Mouse (Mus musculus) midbrain, embryonic 11.5 days (tissue): ENCODE measurements around the gene Grb2. TPM values are rescaled to one million over a fixed set of nuclear protein-coding genes. Genes with fewer than 3 reads are reported as not detected.

Experiments used
- ATAC-seq: fragments of 200-750 bp; cut with Nextera tagmentation; 2 replicates; pipeline ENCODE4 v1.8.0; 2017; ENCODE audit warnings: moderate TSS enrichment, moderate library complexity; ENCODE audit not compliant: low FRiP score
- DNase-seq: peaks from one replicate; pipeline ENCODE4 v3.0.0; 2015; ENCODE audit warnings: low spot score; ENCODE audit errors: missing footprints
- H3K27ac ChIP-seq: fragments of 300-500 bp; sonication (generic); 2 replicates; pipeline ENCODE4 v1.5.1; 2014; ENCODE audit warnings: low read depth, low read length
- H3K27me3 ChIP-seq: fragments of 300-500 bp; sonication (generic); 2 replicates; pipeline ENCODE4 v1.6.1; 2014; ENCODE audit warnings: mild to moderate bottlenecking, low read length, moderate library complexity, mixed read lengths; ENCODE audit not compliant: control insufficient read depth, insufficient read depth
- H3K36me3 ChIP-seq: fragments of 300-500 bp; sonication (generic); 2 replicates; pipeline ENCODE4 v1.6.1; 2014; ENCODE audit warnings: mild to moderate bottlenecking, low read length, moderate library complexity, mixed read lengths; ENCODE audit not compliant: control insufficient read depth, insufficient read depth
- H3K4me1 ChIP-seq: fragments of 300-500 bp; sonication (generic); 2 replicates; pipeline ENCODE4 v1.6.1; 2014; ENCODE audit warnings: low read length; ENCODE audit not compliant: control insufficient read depth, insufficient read depth
- H3K4me2 ChIP-seq: fragments of 300-500 bp; sonication (generic); 2 replicates; pipeline ENCODE4 v1.6.1; 2014; ENCODE audit warnings: mild to moderate bottlenecking, moderate library complexity
- H3K4me3 ChIP-seq: fragments of 300-500 bp; sonication (generic); 2 replicates; pipeline ENCODE4 v1.5.1; 2014; ENCODE audit warnings: low read depth, low read length
- H3K9ac ChIP-seq: fragments of 300-500 bp; sonication (generic); 2 replicates; pipeline ENCODE4 v1.6.1; 2014; ENCODE audit warnings: low read length
- H3K9me3 ChIP-seq: fragments of 300-500 bp; sonication (generic); 2 replicates; pipeline ENCODE4 v1.6.1; 2016; ENCODE audit warnings: low read length; ENCODE audit not compliant: control insufficient read depth
- WGBS: fragments of 180-500 bp; shearing (Covaris S2); extraction: QIAGEN DNeasy Blood & Tissue Kit; methylation state at CpG from one replicate; pipeline ENCODE4 v1.1.7; 2014; 5-methylcytosine and 5-hydroxymethylcytosine counted together
- polyA plus RNA-seq: library from polyadenylated mRNA; unstranded; fragments of >200 nt; fragmentation: Nextera tagmentation; extraction: Ambion mirVana; gene quantifications from 2 replicates; pipeline ENCODE4 v1.2.1, GENCODE M21; 2014

Gene Grb2
- polyA plus RNA-seq, 1 experiment from 2014 or later, result 77.7 TPM

DNA sequence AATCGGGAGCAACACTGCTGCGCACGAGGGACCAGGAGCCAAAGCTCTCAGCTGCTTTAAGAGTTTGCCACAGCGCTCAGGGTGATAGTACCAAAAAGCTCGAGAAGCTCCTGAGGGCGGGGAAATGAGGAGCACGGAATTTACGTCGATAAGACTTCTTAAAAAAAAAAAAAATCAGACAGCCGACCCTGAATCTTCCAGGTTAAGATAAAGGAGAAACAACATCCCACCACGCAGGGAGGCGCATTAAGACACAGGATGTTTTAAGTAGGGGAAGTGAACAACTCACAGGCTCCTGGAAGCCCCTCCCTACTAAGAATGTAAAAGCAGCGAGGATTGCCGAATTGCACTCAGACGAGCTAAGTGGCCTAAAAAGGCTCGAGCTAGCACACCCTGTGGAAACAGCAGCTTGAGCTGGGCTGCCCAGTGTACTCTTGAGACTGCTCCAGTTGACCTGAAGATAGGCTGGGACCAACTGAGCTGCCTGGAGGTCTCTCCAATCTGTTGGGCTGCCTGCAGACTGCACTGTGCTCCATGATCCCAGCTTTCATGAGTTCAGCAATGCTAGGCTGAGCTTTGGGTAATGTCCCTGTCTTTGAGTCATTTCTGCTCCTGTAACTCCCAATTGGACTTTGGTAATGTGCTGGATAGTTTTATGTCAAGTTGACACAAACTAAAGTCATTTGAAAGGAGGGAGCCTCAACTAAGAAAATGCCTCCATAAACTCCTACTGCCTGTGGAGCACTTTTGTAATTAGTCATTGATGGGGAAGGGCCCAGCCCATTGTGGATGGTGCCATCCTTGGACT is 95.1 kb downstream of the Grb2 start:
- ATAC-seq, result no peak; the same call in 1 of the 2 replicates
- peak overlapping the region; percentile 77 for H3K4me2 ChIP-seq
- no peaks in the 10 kb centered on the region for H3K27me3 ChIP-seq
- DNase-seq, result peak; percentile 88
- under 1% methylated on average over 16 of the region's 16 CpGs for WGBS
- H3K4me3 ChIP-seq, result peak overlapping the region; percentile 53
- H3K36me3 ChIP-seq, result no peaks in the 10 kb centered on the region
- no peaks in the 10 kb centered on the region for H3K9me3 ChIP-seq
- no peak overlapping the region; the same call in 1 of the 2 replicates for H3K27ac ChIP-seq
- H3K9ac ChIP-seq, result peak overlapping the region; percentile 63
- H3K4me1 ChIP-seq, result peaks cover 11% of the 10 kb centered on the region

- peaks cover 3% of the 10 kb centered on the region; the same call in 1 of the 2 replicates for H3K36me3 ChIP-seq
- ATAC-seq (peak; percentile 89), DNase-seq (peak; percentile 99)
- under 1% methylated on average over 57 of the region's 80 CpGs for WGBS
- no peaks in the 10 kb centered on the region for H3K9me3 ChIP-seq
- H3K4me3 ChIP-seq, result peak within 1 kb of the TSS; percentile 53
- H3K27me3 ChIP-seq, result no peaks in the 10 kb centered on the region
- H3K9ac ChIP-seq, result peak within 1 kb of the TSS; percentile 63
- H3K4me1 ChIP-seq, result peaks cover 11% of the 10 kb centered on the region
- H3K27ac ChIP-seq, result peak within 1 kb of the TSS; percentile 70
- H3K4me2 ChIP-seq, result peak within 1 kb of the TSS; percentile 77
Observed at GRCm38 (mm10) chr11:115612410-115613137, 95.8 kb downstream of the Grb2 start, which contains the start of gene Mif4gd. Mif4gd (minus strand) TSS chr11:115612969.

DNA sequence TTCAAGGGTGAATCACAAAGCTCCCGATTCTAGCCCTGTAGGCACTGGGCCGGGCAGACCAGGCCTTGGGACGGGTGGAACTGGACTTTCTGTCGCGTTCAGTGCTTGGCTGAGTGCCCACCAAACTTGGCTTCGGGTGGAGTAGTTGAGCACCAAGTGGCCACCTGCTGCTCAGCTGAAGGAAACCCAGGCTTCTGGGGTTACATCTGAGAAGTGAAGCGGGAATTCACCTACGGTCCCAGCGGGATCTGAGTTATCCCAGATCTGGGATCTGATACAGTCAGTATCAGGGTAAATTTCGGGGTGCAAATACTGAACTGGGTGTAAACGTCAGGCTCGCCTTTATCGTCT is 96.4 kb downstream of the Grb2 start:
- ATAC-seq (peak; percentile 28), DNase-seq (no peak)
- H3K4me3 ChIP-seq, result peak overlapping the region; percentile 53
- peak overlapping the region; percentile 77 for H3K4me2 ChIP-seq
- H3K4me1 ChIP-seq, result peaks cover 11% of the 10 kb centered on the region
- H3K9me3 ChIP-seq, result no peaks in the 10 kb centered on the region
- WGBS, result 1% methylated on average over 13 of the region's 13 CpGs
- H3K27ac ChIP-seq, result 0 out of 2 replicates have a peak overlapping the region, but pooled peaks have one; percentile 10
- peak overlapping the region; percentile 63 for H3K9ac ChIP-seq
- no peaks in the 10 kb centered on the region for H3K27me3 ChIP-seq
- H3K36me3 ChIP-seq, result peaks cover 7% of the 10 kb centered on the region

DNA sequence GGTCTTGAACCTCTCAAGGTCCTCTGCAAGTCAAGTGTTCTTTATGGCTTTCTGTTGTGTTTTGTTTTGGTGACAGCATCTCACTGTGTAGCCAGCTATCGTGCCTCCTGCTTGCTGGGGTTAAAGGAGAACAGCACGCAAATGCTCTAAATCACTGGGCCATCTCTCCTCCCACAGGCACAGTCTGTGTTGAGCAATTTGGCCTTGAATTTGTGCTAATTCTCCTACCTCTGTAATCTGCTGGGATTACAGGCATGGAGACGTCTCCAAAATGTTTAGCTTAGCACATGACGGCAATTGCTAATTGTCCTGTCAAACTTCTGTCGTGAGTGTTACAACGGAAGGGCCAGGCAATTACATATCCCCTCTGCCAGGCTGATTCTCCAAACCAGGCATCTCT is 97.2 kb downstream of the Grb2 start:
- H3K4me1 ChIP-seq, result peaks cover 11% of the 10 kb centered on the region
- no peaks in the 10 kb centered on the region for H3K9me3 ChIP-seq
- no peak overlapping the region for H3K4me3 ChIP-seq
- H3K4me2 ChIP-seq, result no peak overlapping the region
- H3K36me3 ChIP-seq, result peaks cover 10% of the 10 kb centered on the region
- no peak overlapping the region for H3K9ac ChIP-seq
- H3K27me3 ChIP-seq, result no peaks in the 10 kb centered on the region
- no peak for ATAC-seq
- H3K27ac ChIP-seq, result no peak overlapping the region
- DNase-seq, result no peak
- WGBS, result 78% methylated on average over 6 of the region's 6 CpGs

DNA sequence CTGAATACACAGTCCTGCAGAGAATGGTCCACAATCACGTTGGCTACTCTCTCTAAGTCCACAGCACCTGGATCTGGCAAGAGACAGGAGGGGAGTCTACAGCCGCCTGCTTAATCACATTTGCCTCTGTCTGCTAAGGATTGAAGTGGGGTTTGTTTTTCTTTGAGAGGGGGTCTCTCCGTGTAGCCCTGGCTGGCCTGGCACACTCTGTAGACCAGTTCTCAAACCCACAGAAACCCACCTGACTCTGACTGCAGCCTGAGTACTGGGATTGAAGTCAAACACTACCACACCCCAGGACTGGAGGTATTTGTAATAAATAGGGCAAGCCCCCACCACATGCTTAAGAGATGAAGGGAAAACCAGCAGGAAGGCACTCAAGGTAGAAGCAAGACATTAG is 98.8 kb downstream of the Grb2 start:
- H3K9ac ChIP-seq, result no peak overlapping the region
- WGBS, result 77% methylated on average over 3 of the region's 3 CpGs

DNA sequence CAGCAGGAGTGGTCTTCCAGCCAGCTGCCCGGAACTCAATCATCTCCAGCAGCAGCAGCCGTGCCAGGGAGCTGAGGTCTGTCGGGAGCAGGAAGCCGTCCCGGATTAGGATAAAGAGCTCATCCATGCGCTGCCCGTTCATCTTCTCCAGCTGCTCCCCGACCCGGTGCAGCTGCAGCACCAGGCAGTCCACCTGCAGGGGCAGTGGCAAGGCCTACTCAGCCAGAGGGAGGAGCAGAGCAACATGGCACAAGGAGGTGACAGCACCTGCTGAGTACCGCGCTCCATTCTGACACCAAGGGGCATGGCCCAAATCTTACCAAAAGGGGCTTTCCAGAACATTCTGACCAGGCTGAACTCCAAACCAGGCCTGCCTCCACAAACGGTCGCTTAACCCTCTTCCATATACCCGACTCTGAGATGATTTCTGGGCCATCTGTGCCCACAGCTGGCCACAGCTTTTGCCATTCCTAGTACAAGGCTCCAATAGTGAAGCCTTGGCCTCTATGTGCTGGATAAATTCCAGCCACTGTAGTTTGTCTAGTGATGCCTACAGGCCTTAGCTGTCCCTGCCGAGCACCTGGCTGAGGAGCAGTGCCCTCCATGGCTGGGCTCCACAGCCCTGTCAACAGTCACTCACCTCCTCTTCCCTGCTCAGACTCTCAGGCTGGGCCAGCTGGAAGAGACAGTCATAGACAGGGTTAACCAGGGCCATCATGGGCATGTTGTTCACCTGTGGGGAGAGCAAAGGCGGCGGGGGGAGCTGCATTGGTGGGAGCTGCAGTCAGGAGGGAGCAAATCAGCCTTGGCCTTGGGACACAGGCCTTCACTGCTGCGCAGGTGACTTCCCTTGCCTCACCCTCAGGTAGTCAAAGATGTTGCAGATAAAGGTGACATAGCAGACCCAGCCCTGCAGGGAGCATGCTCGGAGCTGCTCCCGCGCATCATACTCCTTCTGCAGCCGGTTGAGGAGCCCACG is 99.7 kb downstream of the Grb2 start:
- Histone ChIP-seq H3K36me3 (peaks cover 14% of the 10 kb centered on the region), H3K27me3 (no peaks in the 10 kb centered on the region), H3K4me2 (no peak overlapping the region), H3K4me1 (peaks cover 20% of the 10 kb centered on the region), H3K4me3 (no peak overlapping the region), H3K9ac (no peak overlapping the region), H3K27ac (no peak overlapping the region), H3K9me3 (no peaks in the 10 kb centered on the region)
- 83% methylated on average over 23 of the region's 23 CpGs for WGBS
- ATAC-seq (no peak), DNase-seq (no peak)

More for the DNA sequence above, 98.8 kb downstream of the Grb2 start:
- Histone ChIP-seq H3K36me3 (peaks cover 14% of the 10 kb centered on the region), H3K27me3 (no peaks in the 10 kb centered on the region), H3K9me3 (no peaks in the 10 kb centered on the region), H3K4me2 (no peak overlapping the region), H3K4me1 (peaks cover 18% of the 10 kb centered on the region), H3K27ac (no peak overlapping the region), H3K4me3 (no peak overlapping the region)
- DNase-seq (no peak), ATAC-seq (no peak)

DNA sequence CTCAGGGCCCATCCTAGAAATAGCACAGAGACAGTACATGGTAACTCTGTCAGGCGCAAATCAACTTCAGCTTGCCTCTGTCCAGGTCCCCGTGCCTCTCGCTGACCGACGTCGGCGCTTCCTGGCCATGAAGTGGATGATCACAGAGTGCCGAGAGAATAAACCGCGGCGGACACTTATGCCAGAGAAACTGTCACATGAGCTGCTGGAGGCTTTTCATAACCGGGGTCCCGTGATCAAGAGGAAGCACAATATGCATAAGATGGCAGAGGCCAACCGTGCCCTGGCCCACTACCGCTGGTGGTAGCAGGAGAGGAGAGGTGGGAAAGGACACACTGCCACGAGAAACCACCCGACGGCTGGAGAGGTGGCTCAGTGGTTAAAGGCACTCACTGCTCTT is 101.7 kb downstream of the Grb2 start:
- DNase-seq, result no peak
- 96% methylated on average over 18 of the region's 18 CpGs for WGBS
- no peaks in the 10 kb centered on the region for H3K9me3 ChIP-seq
- peaks cover 20% of the 10 kb centered on the region for H3K4me1 ChIP-seq
- no peaks in the 10 kb centered on the region for H3K27me3 ChIP-seq
- no peak overlapping the region for H3K4me2 ChIP-seq
- no peak overlapping the region for H3K27ac ChIP-seq
- no peak overlapping the region for H3K9ac ChIP-seq
- ATAC-seq, result no peak
- H3K36me3 ChIP-seq, result peaks cover 14% of the 10 kb centered on the region
- H3K4me3 ChIP-seq, result no peak overlapping the region

DNA sequence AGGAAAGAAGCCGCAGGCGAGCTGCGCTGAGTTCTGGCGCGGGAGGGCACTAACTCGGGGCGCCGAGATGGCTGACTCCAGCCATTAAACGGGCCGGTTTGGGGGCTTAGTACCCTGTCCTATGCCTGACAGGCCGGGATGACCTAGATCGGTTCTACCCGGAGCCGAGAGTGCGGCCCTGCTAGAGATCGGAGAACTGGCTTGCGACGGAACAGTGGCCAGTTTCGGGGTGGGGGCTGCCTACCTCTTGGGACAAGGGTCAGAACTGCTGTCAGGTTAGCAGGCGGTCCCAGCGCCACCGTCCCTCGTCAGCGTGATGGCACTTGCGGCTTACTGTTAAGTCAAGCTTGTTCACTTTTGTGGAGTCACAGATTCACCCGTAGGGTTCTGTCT is 104.1 kb downstream of the Grb2 start:
- peak; percentile 45 for ATAC-seq
- H3K9me3 ChIP-seq, result no peaks in the 10 kb centered on the region
- peaks cover 14% of the 10 kb centered on the region for H3K36me3 ChIP-seq
- WGBS, result under 1% methylated on average over 26 of the region's 26 CpGs
- peak overlapping the region; percentile 95 for H3K4me2 ChIP-seq
- peaks cover 20% of the 10 kb centered on the region for H3K4me1 ChIP-seq
- H3K27me3 ChIP-seq, result no peaks in the 10 kb centered on the region
- peak overlapping the region; percentile 82 for H3K4me3 ChIP-seq
- no peak for DNase-seq
- peak overlapping the region; percentile 95 for H3K9ac ChIP-seq
- H3K27ac ChIP-seq, result peak overlapping the region; percentile 75; the same call in 1 of the 2 replicates
